Mouse (Mus musculus) retina, embryonic 14.5 days (tissue): ENCODE results near the gene Lamc3.

Experiments used
- DNase-seq: peaks from one replicate; pipeline ENCODE4 v3.0.0-alpha.2; 2015; ENCODE audit warnings: low spot score

Gene Lamc3

DNA sequence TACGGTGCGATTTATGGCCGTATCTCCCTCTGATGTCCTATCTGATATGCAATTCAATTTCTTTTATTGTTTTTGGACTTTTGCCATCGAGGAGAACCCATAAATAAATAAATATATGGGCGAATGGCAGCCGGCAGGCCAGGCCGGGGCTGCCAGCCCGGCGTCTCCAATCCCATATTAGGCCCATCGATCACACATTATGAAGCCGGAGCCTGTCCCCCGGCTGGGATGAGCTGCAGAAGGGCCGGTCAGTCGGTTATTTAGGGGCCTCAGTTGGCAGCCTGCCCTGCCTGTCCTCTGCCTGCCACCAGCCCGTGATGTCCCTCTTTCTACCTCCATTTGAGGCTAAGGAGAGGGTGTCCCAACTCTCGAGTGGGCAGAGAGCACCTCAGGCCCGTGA lies 8.5 kb upstream of the Lamc3 start:
- DNase-seq: no peak

DNA sequence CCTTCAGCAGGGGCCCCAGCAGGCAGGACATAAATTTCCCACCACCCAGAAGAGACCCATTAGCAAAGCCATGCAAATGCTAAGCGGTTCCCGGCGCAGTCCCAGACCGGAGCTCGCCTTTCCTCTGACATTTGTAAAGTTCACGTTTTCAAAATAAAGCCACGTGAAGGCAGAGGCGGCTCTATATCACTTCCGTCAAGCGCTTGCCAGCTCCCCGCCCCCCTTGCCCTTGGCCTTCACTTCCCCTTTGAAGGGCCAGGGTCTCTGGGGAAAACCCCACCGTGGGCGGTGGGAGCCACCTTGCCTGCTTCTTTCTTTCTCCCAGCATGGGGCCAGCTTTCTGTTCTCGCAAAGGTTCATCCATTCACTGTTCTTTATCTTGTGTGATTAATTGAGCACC lies 6.2 kb upstream of the Lamc3 start:
- DNase-seq: no peak

DNA sequence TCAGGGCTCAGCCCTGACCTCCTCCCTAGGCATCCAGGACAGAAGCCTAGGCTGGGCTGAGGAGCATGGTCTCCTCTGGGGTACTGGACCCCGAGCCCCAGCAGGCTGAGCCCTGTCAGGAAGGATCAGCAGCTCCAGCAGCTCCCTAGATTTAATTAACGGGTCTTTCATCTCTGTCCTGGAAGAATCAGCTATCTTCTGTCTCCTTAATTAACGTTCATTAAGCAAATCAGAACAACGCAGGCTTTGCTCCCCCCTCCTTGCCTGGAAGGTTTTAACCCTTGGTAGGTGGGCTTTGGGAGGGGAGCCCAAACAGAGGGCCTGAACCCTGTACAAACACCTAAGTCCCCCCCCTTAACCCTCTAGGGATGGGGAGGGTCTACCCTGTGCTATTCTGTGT lies 4.0 kb upstream of the Lamc3 start:
- DNase-seq: peak; percentile 36

DNA sequence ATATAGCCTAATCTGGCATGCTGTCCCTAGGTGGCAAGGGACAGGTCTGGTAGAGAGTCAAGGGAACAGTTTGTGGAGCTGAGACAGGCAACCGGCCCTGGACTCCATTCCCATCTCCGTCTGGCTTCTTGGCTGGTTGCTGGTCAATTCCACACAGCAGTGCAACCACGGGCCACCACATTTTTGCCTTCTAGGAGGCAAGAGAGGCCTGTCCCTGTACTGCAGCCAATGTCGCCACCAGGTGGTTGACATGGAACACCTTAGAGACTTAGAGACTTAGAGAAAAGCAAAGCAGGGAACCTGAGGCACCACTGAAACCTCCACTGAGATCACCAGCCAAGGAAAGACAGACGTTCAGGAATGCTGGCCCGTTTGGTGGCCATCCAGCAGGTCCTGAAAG lies 2.3 kb upstream of the Lamc3 start:
- DNase-seq: peak; percentile 71

DNA sequence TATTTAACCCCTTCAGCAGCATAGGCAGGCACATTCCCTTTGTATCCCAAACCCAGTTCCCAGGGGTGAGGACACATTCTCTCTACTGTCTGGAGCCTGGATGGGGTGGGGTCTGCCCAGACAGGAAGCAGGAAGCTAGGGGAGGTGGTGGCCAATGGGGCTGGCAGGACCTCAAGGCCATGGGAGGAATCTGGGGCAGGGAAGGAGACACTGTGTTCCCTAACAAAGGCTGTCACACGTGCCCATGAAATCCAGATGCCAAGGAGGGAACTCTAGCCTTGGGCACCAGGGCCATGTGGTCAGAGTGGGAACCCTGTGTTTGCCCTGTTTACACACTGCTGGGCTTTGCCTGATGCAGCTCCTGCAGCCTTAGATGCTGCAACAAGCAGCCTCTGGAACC lies 1.8 kb downstream of the Lamc3 start:
- no peak for DNase-seq

DNA sequence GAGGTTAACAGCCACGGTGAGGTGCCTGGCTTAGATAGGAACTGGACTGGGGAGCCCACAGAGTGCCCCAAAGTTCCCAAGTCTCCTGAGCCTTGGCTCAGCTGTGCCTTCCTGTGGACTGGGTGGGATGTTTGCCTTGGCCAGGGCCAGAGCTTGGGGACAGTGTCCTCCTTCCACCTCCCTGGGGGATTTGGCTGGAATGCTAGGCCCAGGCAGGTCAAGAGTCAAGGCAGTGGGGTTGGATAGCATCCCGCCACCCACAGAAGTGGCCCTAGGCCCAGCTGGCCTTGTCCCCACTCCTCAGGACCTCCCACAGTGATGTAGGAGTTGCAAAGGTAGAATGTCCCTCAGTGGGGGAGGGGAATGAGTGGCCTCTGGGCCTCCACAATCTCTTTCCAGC lies 4.1 kb downstream of the Lamc3 start:
- no peak for DNase-seq

DNA sequence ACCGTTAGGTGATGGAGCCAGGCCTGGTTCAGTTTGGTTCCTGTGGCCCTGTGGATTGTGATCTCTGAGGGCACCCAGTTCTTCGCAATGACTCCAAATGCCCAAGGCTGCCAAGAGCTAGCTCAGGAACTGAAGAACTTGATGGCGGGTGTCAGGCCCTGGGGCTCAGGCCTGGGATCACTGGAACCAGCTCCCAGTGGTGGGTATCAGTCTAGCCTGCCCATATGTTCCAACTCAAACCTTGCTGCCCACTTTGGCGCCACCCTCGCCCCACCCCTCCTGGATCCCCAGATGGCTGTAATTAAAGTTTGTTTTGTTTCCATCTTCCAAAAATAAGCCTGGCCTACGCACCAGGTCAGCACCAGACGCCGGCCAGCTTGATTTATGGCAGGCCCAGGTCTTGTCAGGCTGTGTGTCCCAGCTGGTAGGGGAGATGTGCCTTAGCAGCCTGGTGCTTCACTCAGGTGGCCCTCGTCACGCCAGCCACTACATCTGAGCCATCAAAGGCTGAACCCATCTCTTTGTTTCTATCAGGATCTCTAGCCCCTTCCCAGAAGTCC lies 6.1 kb downstream of the Lamc3 start:
- DNase-seq: no peak

DNA sequence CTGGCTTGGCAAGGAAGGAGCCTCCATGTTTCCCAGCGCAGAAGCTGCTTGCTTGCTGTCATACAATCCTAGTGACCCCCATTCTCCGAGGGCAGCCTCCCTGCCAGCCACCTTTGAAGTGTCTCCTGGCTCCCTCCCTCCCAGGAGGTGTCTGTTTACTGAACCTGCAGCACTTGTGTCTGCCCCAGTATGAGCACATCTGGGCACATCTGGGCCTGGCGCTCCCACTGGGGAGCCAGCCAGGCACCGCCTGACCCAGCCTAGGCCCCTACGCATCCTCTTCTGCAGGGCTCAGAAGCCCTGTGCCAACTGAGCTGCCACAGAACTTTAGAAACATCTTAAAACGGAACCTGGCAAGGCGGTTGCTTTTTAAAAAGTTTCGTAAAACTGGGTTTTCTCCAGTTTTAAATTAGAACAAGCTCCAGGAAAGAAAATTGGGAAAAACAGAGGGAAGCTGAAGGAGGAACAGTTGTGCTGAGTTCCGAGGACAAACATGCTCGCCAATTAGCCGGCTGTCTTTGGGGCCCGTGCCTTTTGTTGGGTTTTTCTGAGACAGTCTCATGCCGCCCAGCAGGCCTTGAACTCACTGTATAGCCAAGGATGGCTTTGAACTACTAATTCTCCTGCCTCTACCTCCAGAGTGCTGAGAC lies 7.3 kb downstream of the Lamc3 start:
- DNase-seq: no peak

DNA sequence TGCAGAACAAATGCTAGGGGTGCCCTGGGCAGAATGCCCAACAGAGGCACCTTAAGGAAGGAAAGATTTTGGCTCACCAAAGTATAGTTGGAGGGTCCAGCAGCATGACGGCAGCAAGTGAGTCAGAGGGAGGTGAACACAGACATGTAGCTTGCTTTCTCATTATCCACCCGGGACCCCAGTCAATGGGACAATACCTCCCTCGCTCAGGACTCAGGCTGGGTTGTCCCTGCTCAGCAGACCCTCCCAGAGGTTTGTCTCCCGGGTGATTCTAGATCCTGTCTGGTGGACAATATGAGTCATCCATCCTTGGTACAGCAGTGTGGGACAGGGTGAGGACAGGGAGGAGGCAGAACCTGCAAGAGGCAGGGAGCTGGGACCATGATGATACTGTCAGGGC lies 13.8 kb downstream of the Lamc3 start:
- no peak for DNase-seq

DNA sequence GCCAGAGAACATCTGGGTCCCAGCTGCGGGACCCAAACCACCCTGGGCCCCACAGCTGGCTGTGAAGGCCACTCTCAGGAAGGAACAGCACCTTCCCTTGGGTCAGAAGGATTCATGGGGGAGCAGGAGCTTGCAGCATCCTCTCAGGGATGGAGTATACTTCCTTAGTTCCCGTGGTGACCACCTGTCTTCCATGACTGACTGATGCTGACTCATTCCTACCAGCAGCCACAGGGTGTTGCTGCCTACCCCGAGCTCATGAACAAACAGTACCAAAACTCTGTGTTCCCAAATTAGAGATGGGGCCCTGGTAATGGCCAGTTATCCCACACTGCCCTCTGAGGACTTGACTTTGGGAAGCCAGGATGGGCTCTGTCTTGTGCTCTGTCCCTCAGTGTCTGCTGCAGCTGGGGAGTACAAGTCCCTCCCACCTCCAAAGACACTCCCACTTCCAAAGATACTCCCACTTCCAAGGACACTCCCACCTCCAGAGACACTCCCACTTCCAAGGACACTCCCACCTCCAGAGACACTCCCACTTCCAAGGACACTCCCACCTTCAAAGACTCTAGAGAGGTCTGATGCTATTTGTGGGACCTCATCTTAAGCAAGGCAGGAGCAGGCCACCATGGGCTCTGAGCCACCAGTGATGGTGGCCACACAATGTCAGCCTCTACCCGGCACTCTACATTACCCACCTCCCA lies 14.7 kb downstream of the Lamc3 start:
- DNase-seq: no peak

DNA sequence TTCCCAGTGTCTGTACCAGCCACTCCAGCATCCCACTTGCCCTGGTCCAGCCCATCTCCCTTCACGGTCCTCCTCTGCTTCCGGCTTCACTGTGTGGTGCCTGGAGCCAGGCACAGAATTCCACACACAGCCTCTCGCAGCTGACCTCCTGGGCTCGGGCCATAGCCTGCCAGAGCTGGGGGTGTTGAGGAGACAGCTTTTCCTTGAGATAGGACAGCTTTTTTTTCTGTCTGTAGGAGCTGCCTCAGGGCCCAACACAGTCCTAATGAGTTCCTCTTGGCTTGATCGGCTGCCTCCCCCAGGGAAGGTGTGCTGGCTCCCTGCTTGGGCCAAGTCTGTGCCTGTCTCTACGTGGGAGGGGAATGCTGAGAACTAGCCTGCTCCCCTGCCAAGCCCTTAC lies 17.0 kb downstream of the Lamc3 start:
- DNase-seq: no peak

DNA sequence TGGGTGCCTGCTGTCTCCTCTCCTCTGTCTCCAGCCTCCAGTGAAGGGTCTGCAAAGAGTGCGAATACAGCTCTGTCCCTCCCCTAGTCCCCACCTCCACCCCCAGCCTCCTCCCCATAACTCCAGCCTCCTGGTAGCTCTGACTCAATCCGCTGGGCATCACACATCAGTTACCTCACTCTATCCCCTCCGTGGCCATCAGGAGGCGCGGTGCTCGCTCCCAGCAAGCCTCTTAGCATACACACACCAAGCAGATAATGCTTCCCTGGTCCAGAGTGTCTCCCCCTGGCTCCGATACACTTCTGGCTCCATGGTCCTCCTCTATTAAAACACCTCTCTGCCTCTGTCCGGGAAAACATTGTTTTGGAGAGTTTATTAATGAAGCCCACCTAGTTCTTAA lies 17.5 kb downstream of the Lamc3 start:
- peak; percentile 57 for DNase-seq

DNA sequence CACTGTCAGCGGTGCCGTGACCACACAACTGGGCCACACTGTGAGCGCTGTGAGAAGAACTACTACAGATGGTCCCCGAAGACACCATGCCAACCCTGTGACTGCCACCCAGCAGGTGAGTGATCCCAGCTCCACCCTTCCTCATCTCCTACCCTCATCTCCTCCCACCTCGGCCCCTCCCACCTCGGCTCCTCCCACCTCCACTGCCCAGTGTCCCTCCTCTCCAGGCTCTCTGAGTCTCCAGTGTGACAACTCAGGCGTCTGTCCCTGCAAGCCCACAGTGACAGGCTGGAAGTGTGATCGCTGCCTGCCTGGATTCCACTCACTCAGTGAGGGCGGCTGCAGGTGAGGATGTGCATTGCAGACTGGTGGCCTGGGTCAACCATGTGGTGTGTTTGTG lies 18.6 kb downstream of the Lamc3 start:
- no peak for DNase-seq

DNA sequence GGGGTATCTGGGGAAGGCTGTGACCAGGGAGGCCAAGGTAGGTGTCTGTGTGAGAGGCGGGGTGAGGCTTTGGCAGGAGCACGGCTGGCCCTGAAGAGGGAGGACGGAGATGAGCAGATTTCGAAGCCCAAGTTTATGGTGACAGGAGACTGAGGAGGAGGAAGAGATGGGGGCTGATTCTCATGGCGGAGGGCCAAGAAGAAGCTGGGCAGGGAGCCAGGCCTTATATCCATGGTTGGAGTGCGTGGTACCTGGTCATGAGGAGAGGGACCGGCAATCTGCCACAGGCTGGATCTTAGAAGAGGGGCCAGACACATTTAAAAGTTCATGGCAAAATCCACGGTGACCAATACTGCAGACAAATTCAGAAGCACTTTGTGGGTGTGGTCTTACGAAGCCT lies 19.3 kb downstream of the Lamc3 start:
- DNase-seq: no peak

DNA sequence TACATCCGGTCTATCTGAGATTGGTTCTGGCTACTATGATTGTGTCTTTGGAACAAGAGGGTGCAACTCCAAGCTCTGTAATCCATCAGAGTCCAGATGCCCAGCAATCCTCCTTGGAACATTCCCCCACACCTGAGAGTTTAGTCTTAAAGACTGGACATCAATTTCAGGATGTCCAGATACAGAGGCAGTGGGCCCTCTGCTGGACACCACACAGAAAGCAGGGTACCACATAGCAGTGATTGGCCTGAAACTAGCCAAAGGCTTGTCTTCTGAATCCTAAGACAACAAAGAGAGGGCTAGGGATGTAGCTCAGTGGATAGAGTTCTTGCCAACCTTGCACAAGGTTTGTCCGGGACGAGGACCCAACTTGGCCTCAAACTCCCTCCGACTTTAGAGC lies 25.5 kb downstream of the Lamc3 start:
- peak; percentile 67 for DNase-seq

DNA sequence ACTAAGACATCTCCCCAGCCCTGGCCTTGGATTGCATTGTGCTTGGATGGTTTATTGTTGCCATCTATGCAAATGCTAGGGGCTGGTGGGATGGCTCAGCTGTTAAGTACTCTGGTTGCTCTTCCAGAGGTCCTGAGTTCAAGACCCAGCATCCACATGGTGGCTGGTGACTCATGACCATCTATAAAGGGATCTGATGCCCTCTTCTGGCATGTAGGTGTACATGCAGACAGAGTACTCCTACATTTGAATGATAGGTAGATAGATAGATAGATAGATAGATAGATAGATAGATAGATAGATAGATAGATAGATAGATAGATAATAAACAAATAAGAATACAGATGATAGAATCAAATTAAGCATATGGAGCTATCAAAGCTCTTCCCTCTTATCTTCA lies 27.1 kb downstream of the Lamc3 start:
- DNase-seq: peak; percentile 23

DNA sequence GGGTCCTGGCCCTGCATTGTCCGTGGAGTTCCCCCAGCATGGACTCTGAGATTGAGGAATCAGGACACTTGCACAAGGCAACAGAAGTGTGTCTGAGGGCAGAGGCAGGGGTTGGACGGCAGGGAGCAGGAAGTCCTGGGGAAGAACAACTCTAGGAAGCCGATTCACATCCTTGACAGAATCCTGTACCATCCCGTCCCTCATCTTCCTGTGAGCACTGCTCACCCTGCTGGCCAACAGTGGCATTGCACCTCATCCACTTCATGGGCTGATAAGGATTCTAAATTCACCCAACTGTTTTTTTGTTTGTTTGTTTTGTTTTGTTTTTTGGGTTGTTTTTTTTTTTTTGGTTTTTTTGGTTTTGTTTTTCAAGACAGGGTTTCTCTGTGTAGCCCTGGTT lies 28.0 kb downstream of the Lamc3 start:
- DNase-seq: peak; percentile 90

DNA sequence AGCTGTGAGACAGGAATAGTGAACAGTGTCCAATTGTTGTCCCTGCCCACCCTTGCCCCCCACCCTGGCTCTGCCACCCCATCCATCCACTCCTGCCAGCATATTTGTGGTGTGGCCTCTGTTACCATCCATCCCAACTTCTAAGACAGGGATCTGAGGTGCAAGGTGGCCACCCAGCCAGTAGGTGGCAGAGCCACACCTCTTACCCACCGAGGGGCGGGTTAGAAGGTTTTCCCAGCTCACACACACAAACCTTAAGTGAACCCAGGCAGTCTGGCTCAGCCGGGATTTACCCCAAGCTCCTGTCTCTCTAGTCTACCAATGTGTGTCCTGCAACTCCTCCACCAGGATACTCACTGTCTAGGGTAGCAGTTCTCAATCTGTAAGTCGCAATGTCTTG lies 30.5 kb downstream of the Lamc3 start:
- DNase-seq: peak; percentile 66

DNA sequence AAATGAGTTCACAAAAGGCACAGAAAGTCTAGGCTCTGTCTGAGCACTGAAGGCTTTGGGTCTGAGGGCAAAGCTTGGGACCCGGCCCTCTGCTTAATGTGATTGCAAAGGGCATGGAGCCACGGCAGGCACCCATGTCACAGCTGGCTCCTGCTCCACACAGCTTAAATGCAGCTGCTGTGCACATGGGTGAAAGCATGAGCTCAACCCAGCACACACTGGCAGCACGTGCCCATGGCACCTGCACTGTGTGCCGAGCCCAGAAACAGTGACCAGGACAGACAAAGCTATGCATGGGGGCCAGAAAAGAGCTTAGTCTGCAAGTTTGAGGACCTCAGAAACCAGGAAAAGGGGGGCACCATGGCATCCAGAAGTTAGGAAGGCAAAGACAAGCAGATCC lies 36.6 kb downstream of the Lamc3 start:
- DNase-seq: no peak

DNA sequence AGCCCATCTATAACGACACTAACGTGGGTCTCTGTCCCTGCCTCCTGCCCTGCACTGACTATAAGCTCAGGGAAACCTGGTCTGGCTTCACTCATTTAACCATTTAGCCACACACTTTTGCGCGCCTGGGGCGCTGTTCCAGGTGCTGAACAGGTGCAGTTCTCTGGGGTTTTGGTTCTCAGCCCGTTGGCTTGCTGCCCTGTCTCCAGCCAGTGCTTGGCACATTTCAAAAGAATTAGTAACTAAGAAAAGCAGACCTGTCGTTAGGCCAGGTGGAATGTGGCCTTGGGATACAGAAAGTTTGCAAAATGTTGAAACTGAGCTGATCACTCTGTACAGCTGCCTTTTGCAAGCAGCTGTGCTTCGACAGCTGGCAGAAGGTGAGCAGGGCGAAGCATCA lies 37.7 kb downstream of the Lamc3 start:
- DNase-seq: no peak

DNA sequence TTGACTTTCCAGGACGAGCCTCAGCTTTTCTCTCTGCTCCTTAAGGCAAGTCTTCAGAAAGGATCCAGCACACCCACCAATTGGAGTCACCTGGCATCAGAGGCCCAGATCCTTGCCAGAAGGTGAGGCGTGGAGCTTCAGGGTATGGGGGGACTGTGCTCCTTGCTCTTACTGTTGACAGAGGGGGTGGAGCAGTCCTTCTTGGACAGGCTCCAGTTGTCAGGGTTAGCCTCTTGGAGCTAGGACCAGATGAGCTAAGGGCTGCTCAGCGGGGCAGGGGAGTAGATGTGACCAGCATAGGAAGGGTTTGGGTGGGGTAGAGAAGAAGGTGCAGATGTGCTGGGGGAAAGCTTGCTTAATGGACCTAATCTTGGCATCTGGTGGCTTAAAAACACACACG lies 38.8 kb downstream of the Lamc3 start:
- no peak for DNase-seq

DNA sequence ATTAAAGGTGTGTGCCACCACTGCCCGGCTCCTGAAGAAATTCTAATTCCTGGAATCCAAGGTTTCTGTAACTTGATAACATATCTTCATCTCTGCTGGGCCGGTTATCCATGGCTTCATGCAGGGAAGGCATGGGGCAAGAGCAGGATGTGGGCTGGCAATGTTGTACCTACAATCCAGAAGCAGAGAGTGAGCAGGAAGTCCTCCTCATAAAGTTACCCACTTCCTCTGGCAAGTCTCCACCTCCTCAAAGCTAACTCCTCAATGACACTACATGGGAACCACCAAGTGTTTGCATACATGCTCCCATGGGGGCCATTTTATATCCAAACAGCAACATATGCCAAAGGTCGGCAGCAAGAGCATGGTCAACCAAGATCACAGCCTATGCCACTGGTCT lies 42.6 kb downstream of the Lamc3 start:
- no peak for DNase-seq

DNA sequence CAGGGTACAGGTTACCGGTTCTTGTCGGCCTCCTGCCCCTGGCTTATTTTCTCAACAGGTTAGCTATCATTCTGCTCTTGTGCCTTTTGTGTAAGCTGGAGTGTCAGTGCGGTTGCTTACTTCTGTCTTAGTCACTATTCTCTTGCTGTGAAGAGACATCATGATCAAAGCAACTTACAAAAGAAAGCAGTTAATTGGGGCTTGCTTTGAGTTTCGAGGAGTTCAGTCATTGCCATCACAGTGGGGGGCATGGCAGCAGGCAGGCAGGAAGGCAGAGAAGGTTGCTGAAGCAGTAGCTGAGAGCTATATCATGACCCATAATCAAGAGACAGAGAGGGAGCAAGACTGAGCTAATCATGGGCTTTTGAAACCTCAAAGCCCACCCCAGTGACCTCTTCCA lies 47.5 kb downstream of the Lamc3 start:
- peak; percentile 39 for DNase-seq

DNA sequence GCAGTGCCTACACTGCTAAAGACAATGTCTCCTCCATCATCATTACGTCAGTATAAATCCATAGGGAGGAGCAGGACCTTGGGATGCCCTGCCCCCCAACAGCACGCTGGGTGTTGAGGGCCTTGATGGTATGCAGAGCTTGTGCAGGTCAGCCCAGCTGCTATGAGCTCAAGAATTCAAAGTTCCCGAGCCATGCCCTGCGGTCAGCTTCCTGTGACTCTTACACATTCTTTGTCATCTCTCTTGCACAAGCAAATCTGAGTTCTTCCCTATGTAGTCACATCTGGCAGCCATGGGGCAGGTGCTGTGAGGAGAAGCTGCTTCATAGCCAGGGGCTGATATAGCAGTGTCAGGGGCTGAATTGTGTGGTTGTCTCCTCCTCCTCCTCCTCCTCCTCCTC lies 48.0 kb downstream of the Lamc3 start:
- no peak for DNase-seq
